Mouse (Mus musculus) limb, embryonic 13.5 days (tissue): ENCODE measurements around the gene C1qb. TPM values are rescaled to one million over a fixed set of nuclear protein-coding genes. Genes with fewer than 3 reads are reported as not detected.

ENCODE experiments used
- ATAC-seq: fragments of 200-750 bp; cut with Nextera tagmentation; 2 replicates; pipeline ENCODE4 v1.8.0; 2017; ENCODE audit warnings: low read depth, moderate number of reproducible peaks, moderate TSS enrichment; ENCODE audit not compliant: low FRiP score
- H3K27ac ChIP-seq: fragments of 300-500 bp; sonication (generic); 2 replicates; pipeline ENCODE4 v1.5.1; 2015; ENCODE audit warnings: inconsistent platforms, mild to moderate bottlenecking, moderate library complexity
- H3K27me3 ChIP-seq: fragments of 300-500 bp; sonication (generic); 2 replicates; pipeline ENCODE4 v1.6.1; 2015; ENCODE audit warnings: mild to moderate bottlenecking, inconsistent platforms
- H3K36me3 ChIP-seq: fragments of 300-500 bp; sonication (generic); 2 replicates; pipeline ENCODE4 v1.6.1; 2015; ENCODE audit warnings: inconsistent platforms, mild to moderate bottlenecking, moderate library complexity
- H3K4me1 ChIP-seq: fragments of 300-500 bp; sonication (generic); 2 replicates; pipeline ENCODE4 v1.6.1; 2015; ENCODE audit warnings: inconsistent platforms
- H3K4me2 ChIP-seq: fragments of 300-500 bp; sonication (generic); replicated peaks from 2 replicates; pipeline ENCODE4 v1.6.1; 2015; ENCODE audit warnings: inconsistent platforms, mild to moderate bottlenecking, moderate library complexity
- H3K4me3 ChIP-seq: fragments of 300-500 bp; sonication (generic); 2 replicates; pipeline ENCODE4 v1.5.1; 2015; ENCODE audit warnings: moderate library complexity, mild to moderate bottlenecking, inconsistent platforms
- H3K9ac ChIP-seq: fragments of 300-500 bp; sonication (generic); 2 replicates; pipeline ENCODE4 v1.6.1; 2015; ENCODE audit warnings: mild to moderate bottlenecking, inconsistent platforms
- H3K9me3 ChIP-seq: fragments of 300-500 bp; sonication (generic); 2 replicates; pipeline ENCODE4 v1.6.1; 2016; ENCODE audit warnings: inconsistent platforms
- WGBS: fragments of 180-500 bp; shearing (Covaris S2); methylation state at CpG from one replicate; pipeline ENCODE4 v1.1.7; 2015; 5-methylcytosine and 5-hydroxymethylcytosine counted together
- polyA plus RNA-seq: library from polyadenylated mRNA; unstranded; fragments of >200 nt; fragmentation: Nextera tagmentation; extraction: Ambion mirVana; gene quantifications from 2 replicates; pipeline ENCODE4 v1.2.1, GENCODE M21; 2015

C1qb gene
- polyA plus RNA-seq, 1 experiment from 2014 or later, result 41.0 TPM

DNA sequence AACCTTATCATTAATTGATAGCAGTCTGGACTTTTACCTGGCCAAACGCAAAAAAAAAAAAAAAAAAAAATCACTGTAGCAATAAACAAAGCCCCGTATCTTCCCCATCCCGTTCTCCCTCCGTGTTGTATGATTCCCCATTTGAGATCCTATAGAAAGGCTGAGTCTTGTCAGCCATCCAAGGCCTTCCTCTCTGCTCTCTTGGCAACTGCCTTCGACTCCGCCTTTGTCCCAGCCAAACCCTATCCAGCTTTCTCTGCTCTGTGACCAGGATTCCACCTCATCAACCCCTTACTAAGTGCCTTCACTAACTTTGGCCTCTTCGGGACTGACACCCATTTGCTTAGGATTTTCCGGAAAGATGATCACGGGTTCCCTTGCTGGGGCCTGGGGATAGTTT, 48.0 kb downstream of the C1qb start:
- 80% methylated on average over 9 of the region's 9 CpGs for WGBS
- peaks cover 37% of the 10 kb centered on the region for H3K4me1 ChIP-seq

DNA sequence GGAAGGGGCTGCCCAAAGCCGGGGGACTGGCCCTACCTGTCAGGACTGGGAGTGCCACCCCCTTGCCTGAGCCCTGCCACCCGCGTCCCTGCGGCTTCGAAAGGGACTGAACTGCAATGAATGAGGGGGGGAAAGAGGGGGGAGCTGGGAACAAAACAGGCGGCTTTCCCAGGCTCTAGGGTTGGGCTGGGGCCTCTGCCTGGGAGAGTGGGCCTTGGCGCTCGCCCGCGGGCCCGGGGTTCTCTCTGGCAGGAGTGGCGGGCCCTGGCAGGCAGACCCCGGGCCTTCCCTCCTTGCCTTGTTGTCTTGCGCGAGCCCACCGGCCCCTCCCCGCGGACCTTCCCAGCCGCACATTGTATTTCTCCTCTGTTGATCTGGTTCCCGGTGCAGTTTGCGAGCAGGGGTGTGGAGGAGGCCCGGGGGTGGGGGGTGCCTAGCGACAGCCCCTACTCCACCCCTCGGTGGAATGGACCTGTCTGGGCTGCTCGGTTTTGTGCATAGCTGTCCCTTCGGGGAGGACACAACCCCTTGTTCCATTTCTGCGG, 49.5 kb downstream of the C1qb start:
- H3K27me3 ChIP-seq, result peaks cover 30% of the 10 kb centered on the region

More for the DNA sequence above, 48.0 kb downstream of the C1qb start:
- Histone ChIP-seq H3K4me3 (no peak overlapping the region), H3K27me3 (peaks cover 29% of the 10 kb centered on the region), H3K27ac (no peak overlapping the region), H3K4me2 (no peak overlapping the region), H3K9ac (no peak overlapping the region), H3K9me3 (no peaks in the 10 kb centered on the region), H3K36me3 (no peaks in the 10 kb centered on the region)
- ATAC-seq, result no peak

DNA sequence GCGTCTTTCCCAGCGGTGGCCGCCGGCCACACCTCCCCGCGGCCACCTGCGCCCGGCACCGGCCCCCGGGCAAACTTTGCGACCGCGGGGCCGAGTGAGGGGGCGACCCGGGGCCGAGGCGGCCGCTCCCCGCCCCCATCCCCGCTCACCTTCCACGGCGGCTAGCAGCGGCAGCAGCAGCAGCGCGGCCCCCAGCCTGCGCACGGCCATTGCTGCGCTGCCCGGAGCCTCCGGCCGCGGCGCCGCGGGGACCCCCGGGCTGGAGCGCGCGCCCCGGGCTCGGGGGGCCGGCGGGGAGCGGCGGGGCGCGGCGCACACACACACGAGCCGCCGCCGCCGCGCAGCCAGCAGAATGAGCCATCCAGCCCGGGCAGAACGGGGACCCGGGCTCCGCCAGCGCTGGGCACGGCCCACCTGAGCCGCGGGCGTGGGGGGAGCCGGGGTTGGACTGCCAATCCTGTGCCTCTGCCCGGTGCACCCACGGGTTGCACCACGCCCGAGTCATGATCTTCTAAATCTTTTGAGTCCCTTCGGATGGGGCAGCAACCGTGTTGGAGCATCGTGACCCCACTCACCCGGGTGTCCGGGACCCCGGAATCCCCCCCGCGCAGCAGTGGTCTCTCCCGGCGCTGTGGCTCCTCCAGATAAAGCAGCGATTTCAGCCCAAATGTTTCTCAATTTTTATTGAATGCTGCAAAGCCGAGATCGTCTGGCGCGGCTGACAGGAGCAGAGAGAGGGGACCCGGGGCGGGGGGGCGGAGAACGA, 50.2 kb downstream of the C1qb start, which contains the start of gene Ephb2:
Gene Ephb2, minus strand, starts transcription at position 368 of the 766 bp plus-strand sequence.
- Histone ChIP-seq H3K27me3 (peaks cover 31% of the 10 kb centered on the region), H3K9ac (peak within 1 kb of the TSS; percentile 91)
- peak; percentile 65 for ATAC-seq

More for the DNA sequence above, 49.5 kb downstream of the C1qb start:
- H3K9ac ChIP-seq, result peak overlapping the region; percentile 91
- peak overlapping the region; percentile 95 for H3K27ac ChIP-seq
- H3K36me3 ChIP-seq, result no peaks in the 10 kb centered on the region
- peak overlapping the region; percentile 98 for H3K4me2 ChIP-seq
- H3K4me1 ChIP-seq, result peaks cover 51% of the 10 kb centered on the region
- no peaks in the 10 kb centered on the region for H3K9me3 ChIP-seq
- ATAC-seq, result peak; percentile 62; the same call in 1 of the 2 replicates
- peak overlapping the region; percentile 82 for H3K4me3 ChIP-seq
- WGBS, result under 1% methylated on average over 20 of the region's 27 CpGs

DNA sequence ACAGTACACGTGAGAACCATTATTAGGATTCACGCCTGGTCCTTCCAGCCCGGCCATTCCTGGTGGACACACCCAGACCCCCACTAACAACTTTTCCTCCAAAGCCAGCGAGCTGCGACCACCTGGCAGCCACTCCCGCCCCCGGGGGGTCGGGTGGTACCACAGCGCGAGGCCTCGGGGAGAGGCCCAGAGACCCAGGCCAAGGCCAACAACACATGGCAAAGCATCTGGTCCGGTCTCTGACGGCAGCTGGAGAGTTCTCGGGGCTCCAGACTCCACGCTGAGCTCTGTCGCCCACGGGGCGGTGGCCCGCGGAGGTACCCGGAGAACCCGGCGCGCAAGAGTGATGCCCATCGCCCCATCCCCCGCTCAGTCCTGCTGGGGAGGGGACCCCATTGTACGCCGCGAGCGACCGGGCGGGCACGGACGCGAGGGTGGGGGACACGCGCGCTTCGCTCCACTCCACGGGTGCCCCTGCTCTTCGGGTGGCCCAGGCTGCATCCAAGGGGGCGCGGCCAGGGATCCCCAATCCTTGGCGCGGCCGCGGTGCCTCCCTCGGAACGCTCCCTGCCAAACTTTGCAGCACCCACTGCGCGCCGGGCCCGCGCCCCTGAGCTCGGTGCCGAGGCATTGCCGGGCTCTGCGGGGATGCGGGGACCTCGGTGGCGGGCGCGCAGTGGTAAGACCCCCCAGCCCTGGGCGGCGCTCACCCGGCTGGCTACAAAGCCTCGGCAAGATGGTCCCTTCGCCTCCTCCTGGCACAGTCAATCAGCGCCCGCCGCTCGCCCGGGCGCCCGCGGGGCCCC, 51.0 kb downstream of the C1qb start:
- Histone ChIP-seq H3K36me3 (no peaks in the 10 kb centered on the region), H3K9ac (peak overlapping the region; percentile 91), H3K27me3 (peaks cover 27% of the 10 kb centered on the region), H3K4me2 (peak overlapping the region; percentile 98), H3K27ac (peak overlapping the region; percentile 95; the same call in 1 of the 2 replicates), H3K4me1 (peaks cover 59% of the 10 kb centered on the region), H3K9me3 (no peaks in the 10 kb centered on the region), H3K4me3 (peak overlapping the region; percentile 82)
- WGBS, result under 1% methylated on average over 71 of the region's 76 CpGs
- ATAC-seq, result no peak

More for the DNA sequence above, 50.2 kb downstream of the C1qb start, which contains the start of gene Ephb2:
- Histone ChIP-seq H3K4me3 (peak within 1 kb of the TSS; percentile 82), H3K36me3 (no peaks in the 10 kb centered on the region), H3K4me1 (peaks cover 52% of the 10 kb centered on the region), H3K9me3 (no peaks in the 10 kb centered on the region), H3K4me2 (peak within 1 kb of the TSS; percentile 98), H3K27ac (peak within 1 kb of the TSS; percentile 95)
- WGBS, result under 1% methylated on average over 85 of the region's 88 CpGs

DNA sequence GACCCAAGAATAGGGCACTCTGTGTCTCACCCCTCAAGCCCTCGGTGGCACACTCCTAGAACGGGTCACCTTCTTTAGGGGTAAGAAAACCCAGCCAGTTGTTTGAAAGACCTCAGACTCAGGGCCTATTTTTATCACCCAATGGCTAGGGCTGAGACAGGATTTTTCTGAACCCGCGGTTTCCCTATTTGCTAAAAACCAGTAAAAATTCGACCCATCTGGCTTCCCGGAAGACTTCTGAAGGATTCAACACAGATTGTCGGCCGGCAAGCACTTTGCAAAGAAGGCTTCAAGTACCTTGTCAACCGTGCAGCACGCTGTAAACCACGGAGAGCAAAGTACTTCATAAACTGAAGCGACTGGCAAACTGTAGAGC, 51.6 kb downstream of the C1qb start:
- Histone ChIP-seq H3K36me3 (no peaks in the 10 kb centered on the region), H3K4me3 (peak overlapping the region; percentile 82), H3K27me3 (peaks cover 23% of the 10 kb centered on the region), H3K27ac (peak overlapping the region; percentile 33; the same call in 1 of the 2 replicates), H3K4me2 (peak overlapping the region; percentile 98), H3K4me1 (peaks cover 65% of the 10 kb centered on the region), H3K9ac (peak overlapping the region; percentile 91), H3K9me3 (no peaks in the 10 kb centered on the region)
- WGBS, result 6% methylated on average over 12 of the region's 12 CpGs
- no peak for ATAC-seq

DNA sequence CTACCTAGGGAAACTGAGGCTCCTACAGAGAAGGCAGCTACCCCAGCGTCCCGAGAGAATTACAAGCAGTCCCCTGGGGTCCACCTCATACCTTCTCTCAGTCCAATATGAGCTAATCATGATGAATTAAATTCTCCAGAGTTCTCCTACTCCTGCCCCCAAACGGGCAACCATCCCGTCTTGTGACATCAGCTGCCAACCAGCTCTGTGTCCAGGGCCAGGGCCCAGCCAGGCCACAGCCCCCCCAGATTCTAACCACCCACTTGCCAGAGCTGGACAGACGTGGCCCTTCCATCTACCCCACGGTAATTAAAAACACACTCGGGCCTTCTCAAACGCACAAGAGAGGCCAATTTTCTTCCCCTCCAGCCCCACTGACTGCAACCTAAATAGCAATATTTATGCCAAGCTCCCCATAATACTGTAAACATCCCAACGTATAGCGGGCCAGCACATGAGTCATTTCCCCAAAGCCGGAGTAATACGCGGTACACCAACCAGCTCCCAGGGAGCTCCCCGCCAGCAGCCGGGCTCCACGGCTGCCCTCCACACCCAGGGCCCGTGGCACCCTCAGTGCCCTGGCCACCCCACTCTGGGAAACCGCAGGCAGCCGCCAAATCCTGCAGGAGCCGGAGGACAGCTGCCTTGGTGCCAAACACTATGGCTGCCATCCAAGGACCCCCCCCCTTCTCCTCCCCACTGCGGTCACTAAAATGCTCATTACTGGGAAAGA, 52.2 kb downstream of the C1qb start:
- H3K4me3 ChIP-seq, result peak overlapping the region; percentile 82
- H3K27me3 ChIP-seq, result peaks cover 19% of the 10 kb centered on the region
- H3K4me1 ChIP-seq, result peaks cover 71% of the 10 kb centered on the region
- 32% methylated on average over 21 of the region's 21 CpGs for WGBS
- peak overlapping the region; percentile 33; the same call in 1 of the 2 replicates for H3K27ac ChIP-seq
- peak overlapping the region; percentile 98 for H3K4me2 ChIP-seq
- H3K9ac ChIP-seq, result peak overlapping the region; percentile 54
- H3K36me3 ChIP-seq, result no peaks in the 10 kb centered on the region
- H3K9me3 ChIP-seq, result no peaks in the 10 kb centered on the region
- no peak for ATAC-seq

DNA sequence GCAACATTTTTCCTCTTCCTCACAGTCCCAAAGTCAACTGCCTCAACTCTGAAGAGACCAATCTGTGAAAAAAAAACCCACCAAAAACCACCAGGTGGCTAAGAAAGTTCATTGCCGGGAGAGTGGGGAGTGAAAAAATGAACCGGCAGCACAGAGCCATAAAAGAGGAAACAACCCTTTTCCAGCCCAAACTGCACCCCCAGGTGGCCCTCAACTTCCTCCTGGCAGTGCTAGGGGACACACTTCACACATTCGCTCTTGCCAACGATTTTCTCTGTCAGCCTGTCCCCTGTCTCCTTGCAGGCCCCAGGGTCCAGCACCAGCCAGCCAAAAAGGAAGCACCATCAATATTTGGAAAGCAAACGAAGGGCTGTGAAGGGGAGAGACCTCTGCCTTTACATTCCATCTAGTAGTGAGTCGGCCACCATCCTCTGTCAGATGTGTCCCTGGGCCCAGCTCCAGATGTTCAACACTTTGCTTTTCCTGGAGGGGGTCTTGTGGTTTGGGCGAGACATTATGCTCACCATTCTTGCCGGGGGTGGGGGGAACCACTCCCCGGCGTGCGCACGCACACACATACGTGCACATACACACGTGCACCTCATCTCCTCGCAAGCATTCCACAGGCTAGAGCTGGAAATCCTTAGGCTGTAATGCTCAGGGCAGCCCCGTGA, 53.3 kb downstream of the C1qb start:
- Histone ChIP-seq H3K9ac (peak overlapping the region; percentile 48; the same call in 1 of the 2 replicates), H3K4me2 (peak overlapping the region; percentile 98)

DNA sequence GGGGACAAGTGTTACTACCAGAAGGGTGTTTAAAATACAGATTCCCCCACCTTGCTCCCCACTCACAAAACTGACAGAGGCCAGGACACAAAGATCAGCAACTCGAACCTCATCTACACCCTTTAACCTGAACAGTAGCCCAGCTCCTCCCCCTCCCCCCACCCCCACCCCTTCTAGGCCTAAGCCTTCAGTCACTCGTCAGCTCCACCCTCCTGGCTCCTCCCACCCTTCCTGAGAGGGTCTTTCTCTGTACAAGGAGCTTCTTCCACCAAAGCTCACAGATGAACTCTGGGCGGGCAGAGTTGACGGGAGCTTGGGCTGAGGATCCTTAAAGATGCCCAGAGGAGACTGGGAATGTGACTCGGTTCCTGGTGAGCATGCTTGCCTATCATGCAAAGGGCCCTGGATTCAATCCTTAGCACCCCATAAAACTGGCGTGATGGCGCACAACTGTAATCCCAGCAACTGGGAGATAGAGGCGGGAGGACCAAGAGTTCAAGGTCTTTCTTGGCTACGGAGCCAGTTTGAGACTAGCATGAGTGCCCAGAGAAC, 55.6 kb downstream of the C1qb start:
- no peak overlapping the region for H3K4me3 ChIP-seq
- peaks cover 64% of the 10 kb centered on the region for H3K4me1 ChIP-seq
- no peaks in the 10 kb centered on the region for H3K9me3 ChIP-seq
- 27% methylated on average over 9 of the region's 9 CpGs for WGBS
- H3K4me2 ChIP-seq, result peak overlapping the region; percentile 35
- H3K9ac ChIP-seq, result no peak overlapping the region
- no peak for ATAC-seq
- no peak overlapping the region for H3K27ac ChIP-seq
- 0 out of 2 replicates have a peak, but pooled peaks cover 6% of the 10 kb centered on the region for H3K36me3 ChIP-seq
- peaks cover 8% of the 10 kb centered on the region for H3K27me3 ChIP-seq

More for the DNA sequence above, 53.3 kb downstream of the C1qb start:
- H3K4me1 ChIP-seq, result peaks cover 75% of the 10 kb centered on the region
- WGBS, result 47% methylated on average over 16 of the region's 16 CpGs
- H3K27ac ChIP-seq, result peak overlapping the region; percentile 0; the same call in 1 of the 2 replicates
- ATAC-seq, result no peak
- H3K9me3 ChIP-seq, result no peaks in the 10 kb centered on the region
- H3K27me3 ChIP-seq, result peaks cover 12% of the 10 kb centered on the region
- H3K36me3 ChIP-seq, result 0 out of 2 replicates have a peak, but pooled peaks cover 2% of the 10 kb centered on the region
- no peak overlapping the region for H3K4me3 ChIP-seq
